ENCODE assay signal across 21 mouse cellular contexts in genomic region chr8:78975034-78975433, GRCm38 (mm10). TPM values are rescaled to one million over a fixed set of nuclear protein-coding genes. Genes with fewer than 3 reads are reported as not detected.
DNase-seq lines count a peak whose midpoint lies in the region; ATAC-seq and TF ChIP-seq lines count a peak whose summit lies in the region.
"Had no signal": no experiment of that assay in that cellular context is flagged by ENCODE, and none has a peak within 500 bp of the region (broad histone marks: within the 10 kb centered on the region; RNA-seq: fewer than 3 reads in every experiment).

No protein-coding gene starts in this region.

- dilution Hi-C loops in CH12.LX (cut with MboI; ENCODE audit: extremely low pct_ligation_motif_present, extremely low pct_unique_long_range_greater_than_20kb, low sequenced_read_pairs), result no loop called here

- H3K4me3 ChIP-seq in CH12.LX (replicated peaks in 1 of 3; ENCODE audit: low read depth in 2 of 3, low read length in 2 of 3, poor library complexity in 1 of 3), result no peak overlapping the region
- no peak overlapping the region for H3K4me3 ChIP-seq in hindbrain, embryonic 12.5 days
- H3K4me3 ChIP-seq in liver, postnatal 0 days (ENCODE audit: low read depth, low read length), result no peak overlapping the region
- H3K4me3 ChIP-seq: embryonic facial prominence, embryonic 15.5 days; erythroblast, embryonic 14.5 days; forebrain, embryonic 10.5 days; gastrocnemius, adult 2 months; heart, embryonic 13.5 days; hindbrain, embryonic 13.5 days had no signal

- H3K27me3 ChIP-seq in CH12.LX (replicated peaks), result no peaks in the 10 kb centered on the region
- no peaks in the 10 kb centered on the region for H3K27me3 ChIP-seq in hindbrain, embryonic 12.5 days
- H3K27me3 ChIP-seq in liver, postnatal 0 days (ENCODE audit: insufficient read depth, low read length), result no peaks in the 10 kb centered on the region
- H3K27me3 ChIP-seq: embryonic facial prominence, embryonic 15.5 days; heart, embryonic 13.5 days; hindbrain, embryonic 13.5 days had no signal

- H3K4me1 ChIP-seq in CH12.LX (ENCODE audit: control insufficient read depth in 1 of 2, insufficient read depth in 2 of 2), result no peaks in the 10 kb centered on the region
- no peaks in the 10 kb centered on the region for H3K4me1 ChIP-seq in hindbrain, embryonic 12.5 days
- H3K4me1 ChIP-seq in liver, postnatal 0 days (ENCODE audit: insufficient read depth), result no peaks in the 10 kb centered on the region
- H3K4me1 ChIP-seq: embryonic facial prominence, embryonic 15.5 days; heart, embryonic 13.5 days; hindbrain, embryonic 13.5 days had no signal

- TF ChIP-seq POLR2A in CH12.LX (IDR thresholded peaks at IDR 0.05; ENCODE audit: low read depth, low read length), result no peak

- peak; percentile 83 to 97 for ATAC-seq in hematopoietic stem cell, adult 5-6 weeks (replicated peaks in 1 of 2; ENCODE audit: insufficient read depth in 1 of 2, low FRiP score in 2 of 2, low TSS enrichment in 1 of 2, low read depth in 1 of 2, poor library complexity in 2 of 2, severe bottlenecking in 2 of 2)
- ATAC-seq in hindbrain, embryonic 12.5 days (ENCODE audit: low FRiP score), result no peak
- no peak for ATAC-seq in liver, postnatal 0 days
- ATAC-seq: forebrain, embryonic 14.5 days; intestine, postnatal 0 days had no signal

- no peaks in the 10 kb centered on the region for H3K36me3 ChIP-seq in CH12.LX (replicated peaks in 1 of 2; ENCODE audit: control insufficient read depth in 1 of 2, insufficient read depth in 1 of 2, low read length in 1 of 2)
- no peaks in the 10 kb centered on the region for H3K36me3 ChIP-seq in hindbrain, embryonic 12.5 days
- H3K36me3 ChIP-seq in liver, postnatal 0 days (replicated peaks; ENCODE audit: insufficient read depth, low read length), result no peaks in the 10 kb centered on the region
- H3K36me3 ChIP-seq: embryonic facial prominence, embryonic 15.5 days; forebrain, embryonic 10.5 days; heart, embryonic 13.5 days; hindbrain, embryonic 13.5 days had no signal

- H3K9ac ChIP-seq in CH12.LX (ENCODE audit: insufficient read depth, low read depth), result no peak overlapping the region
- H3K9ac ChIP-seq in hindbrain, embryonic 12.5 days, result no peak overlapping the region
- no peak overlapping the region for H3K9ac ChIP-seq in liver, postnatal 0 days (replicated peaks)
- H3K9ac ChIP-seq: embryonic facial prominence, embryonic 15.5 days; heart, embryonic 13.5 days; hindbrain, embryonic 13.5 days had no signal

- WGBS in hindbrain, embryonic 12.5 days, result 95% methylated on average over 3 of the region's 3 CpGs
- WGBS in liver, postnatal 0 days (ENCODE audit: insufficient replicate concordance), result 56% methylated on average over 3 of the region's 3 CpGs

- DNase-seq in CD4-positive, CD25-positive, alpha-beta regulatory T cell, adult 2 months (ENCODE audit: low read depth, low spot score), result peak; percentile 14
- no peak for DNase-seq in CH12.LX (ENCODE audit: extremely low read depth)
- peak; percentile 24 for DNase-seq in naive thymus-derived CD4-positive, alpha-beta T cell, adult 2 months (ENCODE audit: low read depth)
- DNase-seq in MN1 (ENCODE audit: low spot score), result no peak
- DNase-seq in liver, postnatal 0 days, result no peak
- DNase-seq: adrenal gland, postnatal 14 days; cerebellum, adult 11-12 months; cerebellum, adult 9-11 months; cerebellum, postnatal 36 days; gastrocnemius, adult 2 months; gastrocnemius, postnatal 25 days; heart, postnatal 36 days had no signal

- H3K79me2 ChIP-seq in CH12.LX (replicated peaks; ENCODE audit: control insufficient read depth, extremely low read depth, insufficient read depth, poor library complexity, severe bottlenecking), result no peaks in the 10 kb centered on the region

- in situ Hi-C loops in CH12.LX (cut with MboI; ENCODE audit: low pct_ligation_motif_present, low pct_unique_long_range_greater_than_20kb, low sequenced_read_pairs), result no loop called here

- no peaks in the 10 kb centered on the region for H3K9me3 ChIP-seq in CH12.LX (replicated peaks; ENCODE audit: low read length)
- no peaks in the 10 kb centered on the region for H3K9me3 ChIP-seq in hindbrain, embryonic 12.5 days (replicated peaks)
- H3K9me3 ChIP-seq in liver, postnatal 0 days (ENCODE audit: low read length), result no peaks in the 10 kb centered on the region
- H3K9me3 ChIP-seq: embryonic facial prominence, embryonic 15.5 days; forebrain, embryonic 10.5 days; heart, embryonic 13.5 days; hindbrain, embryonic 13.5 days had no signal

- TF ChIP-seq EP300 in CH12.LX (IDR thresholded peaks at IDR 0.05; ENCODE audit: low read length), result no peak
- TF ChIP-seq EP300 in liver, postnatal 0 days (IDR thresholded peaks at IDR 0.05; ENCODE audit: low read depth), result no peak

- no peak for TF ChIP-seq CTCF in CH12.LX (conservative IDR thresholded peaks at IDR 0.05 in 1 of 2, IDR thresholded peaks at IDR 0.05 in 1 of 2; ENCODE audit: low read depth in 2 of 2, low read length in 2 of 2)
- TF ChIP-seq CTCF in liver, postnatal 0 days (IDR thresholded peaks at IDR 0.05; ENCODE audit: low read depth), result no peak

- no peak overlapping the region for H3K27ac ChIP-seq in CH12.LX (ENCODE audit: insufficient read depth, low read depth)
- H3K27ac ChIP-seq in hindbrain, embryonic 12.5 days, result no peak overlapping the region
- H3K27ac ChIP-seq in liver, postnatal 0 days (ENCODE audit: low read depth), result no peak overlapping the region
- H3K27ac ChIP-seq: embryonic facial prominence, embryonic 15.5 days; forebrain, embryonic 10.5 days; gastrocnemius, adult 2 months; heart, embryonic 13.5 days; hindbrain, embryonic 13.5 days had no signal

- peak overlapping the region; percentile 8; the same call in 1 of the 2 replicates for H3K4me2 ChIP-seq in CH12.LX (ENCODE audit: insufficient read depth, low read depth, poor library complexity, severe bottlenecking)
- no peak overlapping the region for H3K4me2 ChIP-seq in hindbrain, embryonic 12.5 days (replicated peaks)
- H3K4me2 ChIP-seq in liver, postnatal 0 days (ENCODE audit: low read depth, low read length), result no peak overlapping the region
- H3K4me2 ChIP-seq: embryonic facial prominence, embryonic 15.5 days; heart, embryonic 13.5 days; hindbrain, embryonic 13.5 days had no signal

- no peak for TF ChIP-seq RAD21 in CH12.LX (IDR thresholded peaks at IDR 0.05; ENCODE audit: low read depth, low read length)

TF ChIP-seq in CH12.LX, 34 proteins besides CTCF, POLR2A, EP300 and RAD21:
- TF ChIP-seq ELF1 (IDR thresholded peaks at IDR 0.05; ENCODE audit: low read depth, low read length) (no peak), BHLHE40 (IDR thresholded peaks at IDR 0.05; ENCODE audit: low read depth, low read length) (no peak), E2F4 (IDR thresholded peaks at IDR 0.05; ENCODE audit: insufficient replicate concordance, low read depth, low read length) (no peak), KAT2A (IDR thresholded peaks at IDR 0.05; ENCODE audit: insufficient replicate concordance, low read length) (no peak), TCF12 (IDR thresholded peaks at IDR 0.05; ENCODE audit: low read depth, low read length) (no peak), MYC (IDR thresholded peaks at IDR 0.05; ENCODE audit: low read depth, low read length) (no peak), UBTF (IDR thresholded peaks at IDR 0.05; ENCODE audit: low read depth, low read length) (no peak), ZKSCAN1 (IDR thresholded peaks at IDR 0.05; ENCODE audit: borderline replicate concordance, low read depth, low read length) (no peak), CHD1 (IDR thresholded peaks at IDR 0.05; ENCODE audit: low read depth, low read length) (no peak), JUND (conservative IDR thresholded peaks at IDR 0.05; ENCODE audit: low read depth, low read length) (no peak), ZNF384 (IDR thresholded peaks at IDR 0.05; ENCODE audit: low read depth, low read length) (no peak), POLR2AphosphoS2 (IDR thresholded peaks at IDR 0.05; ENCODE audit: low read depth, low read length) (no peak), MEF2A (IDR thresholded peaks at IDR 0.05; ENCODE audit: borderline replicate concordance, low read depth, low read length) (no peak), NELFE (IDR thresholded peaks at IDR 0.05; ENCODE audit: low read depth, low read length) (no peak), MAX (IDR thresholded peaks at IDR 0.05; ENCODE audit: low read length) (no peak), ETS1 (conservative IDR thresholded peaks at IDR 0.05; ENCODE audit: low read depth, low read length) (no peak), RCOR1 (conservative IDR thresholded peaks at IDR 0.05; ENCODE audit: low read depth, low read length) (no peak), HCFC1 (IDR thresholded peaks at IDR 0.05; ENCODE audit: low read depth, low read length) (no peak), ZMIZ1 (IDR thresholded peaks at IDR 0.05; ENCODE audit: low read depth, low read length) (no peak)

RNA-seq across cellular contexts. Expression of gene Zfp827, which starts 53.2 kb away (rescaled TPM):
- total RNA-seq in CH12.LX (2012; rRNA removed) (6.8 and 7.8 TPM in 2 replicates), CH12.LX (2014; rRNA removed) (4.3 and 4.5 TPM in 2 replicates)
- polyA plus RNA-seq in CH12.LX (2012; ENCODE audit: insufficient read length, low read depth), result 9.0 and 11.1 TPM in 2 replicates
- total RNA-seq in hematopoietic stem cell, adult 5-6 weeks (2017), result 5.7 and 8.5 TPM in 2 replicates
- 14.2 and 15.2 TPM in 2 replicates for polyA plus RNA-seq in hindbrain, embryonic 12.5 days (2016; fragmentation: Nextera tagmentation; extraction: Ambion mirVana)
- 0.62 and 0.64 TPM in 2 replicates for polyA plus RNA-seq in liver, postnatal 0 days (2015; fragmentation: Nextera tagmentation; extraction: Ambion mirVana)

Comparison
In these comparisons a context has a peak if more than half of its experiments do, and no peak if none do; other contexts are left out.
1. DNase-seq: peak in CD4-positive, CD25-positive, alpha-beta regulatory T cell, adult 2 months (single experiment) and naive thymus-derived CD4-positive, alpha-beta T cell, adult 2 months (single experiment); none in CH12.LX (single experiment), MN1 (single experiment) and liver, postnatal 0 days (single experiment).
2. ATAC-seq: peak in hematopoietic stem cell, adult 5-6 weeks (2 of 2); none in hindbrain, embryonic 12.5 days (single experiment) and liver, postnatal 0 days (single experiment).